Mouse (Mus musculus): ENCODE results near the gene Tlr13. TPM values are rescaled to one million over a fixed set of nuclear protein-coding genes. Genes with fewer than 3 reads are reported as not detected.

Gene Tlr13
- polyA plus RNA-seq, 1 experiment from 2014 or later: 0.29 TPM

DNA sequence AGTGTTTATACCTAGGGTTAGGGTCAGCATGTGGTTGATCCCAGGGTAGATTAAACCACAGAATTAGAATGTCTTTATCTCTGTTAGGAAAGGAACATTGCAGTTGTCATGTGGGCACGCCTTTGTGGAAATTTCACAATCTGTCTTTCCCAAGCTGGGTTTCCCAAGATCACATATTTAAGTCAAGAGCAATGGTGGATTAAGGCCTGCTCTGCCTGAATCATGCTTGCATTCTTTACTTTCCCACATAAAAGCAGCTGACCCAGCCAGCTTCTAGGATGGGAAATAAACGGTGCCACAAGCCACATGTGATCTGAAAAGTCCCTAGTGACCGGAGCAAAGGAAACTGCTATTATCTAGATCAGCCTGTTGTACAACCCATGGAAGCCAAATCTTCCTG lies 6.5 kb downstream of the Tlr13 start:
- Histone ChIP-seq H3K4me1 (no peaks in the 10 kb centered on the region), H3K27ac (replicated peaks) (no peak overlapping the region), H3K36me3 (no peaks in the 10 kb centered on the region), H3K4me3 (replicated peaks) (no peak overlapping the region), H3K27me3 (replicated peaks) (no peaks in the 10 kb centered on the region), H3K9me3 (replicated peaks) (no peaks in the 10 kb centered on the region), H3K9ac (replicated peaks) (no peak overlapping the region), H3K4me2 (no peak overlapping the region)
- WGBS: 81% methylated on average over 3 of the region's 3 CpGs
- ATAC-seq (ENCODE audit: low FRiP score): no peak

- ATAC-seq (ENCODE audit: low FRiP score): no peak
- no peaks in the 10 kb centered on the region for H3K9me3 ChIP-seq (replicated peaks)
- H3K27ac ChIP-seq (replicated peaks): no peak overlapping the region
Observed at GRCm38 (mm10) chrX:106154180-106154586, 11.2 kb downstream of the Tlr13 start.

DNA sequence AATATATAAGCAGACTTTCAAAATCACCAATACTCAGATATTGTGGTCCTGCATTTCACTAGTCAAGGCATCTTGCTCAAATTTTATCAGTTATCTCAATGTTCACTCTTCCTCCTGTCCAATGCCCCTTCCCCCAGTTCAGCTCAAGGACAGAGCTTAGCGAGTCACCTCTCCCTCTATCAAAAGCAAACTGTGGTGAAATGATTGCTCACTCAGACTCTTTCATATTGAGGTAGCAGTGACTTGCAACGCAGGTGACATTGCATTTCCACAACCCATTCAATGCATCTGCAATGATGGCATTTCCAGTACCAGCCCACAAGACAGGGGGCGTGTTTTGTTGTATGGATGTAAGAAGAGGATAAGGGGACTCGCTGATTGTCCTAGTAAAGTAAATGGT lies 12.9 kb downstream of the Tlr13 start:
- 85% methylated on average over 4 of the region's 4 CpGs for WGBS
- no peak overlapping the region for H3K4me3 ChIP-seq (replicated peaks)

More at GRCm38 (mm10) chrX:106154180-106154586, 11.2 kb downstream of the Tlr13 start:
- Histone ChIP-seq H3K4me3 (replicated peaks) (no peak overlapping the region), H3K4me1 (no peaks in the 10 kb centered on the region), H3K9ac (replicated peaks) (no peak overlapping the region), H3K36me3 (no peaks in the 10 kb centered on the region), H3K27me3 (replicated peaks) (no peaks in the 10 kb centered on the region), H3K4me2 (no peak overlapping the region)

DNA sequence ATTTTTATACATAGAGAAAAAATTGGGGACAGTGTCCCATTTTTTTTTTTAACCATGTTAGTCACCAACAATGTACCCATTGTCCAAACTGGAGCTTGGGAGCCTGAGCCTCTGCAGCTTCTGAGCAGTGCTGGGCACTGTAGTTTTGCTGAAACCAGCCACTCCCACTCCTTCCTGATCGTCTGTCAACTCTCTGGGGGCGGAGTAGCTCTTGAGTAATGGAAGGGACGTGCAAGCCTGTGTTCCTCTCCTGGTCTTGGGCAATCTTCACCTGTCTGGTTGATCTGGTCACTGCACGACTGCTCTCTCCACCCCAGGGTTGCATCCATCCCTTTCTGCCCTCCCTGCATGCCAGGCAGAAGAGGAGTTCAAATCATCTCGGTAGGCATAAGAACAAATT lies 21.0 kb downstream of the Tlr13 start:
- Histone ChIP-seq H3K4me2 (no peak overlapping the region), H3K9me3 (replicated peaks) (no peaks in the 10 kb centered on the region), H3K27ac (replicated peaks) (no peak overlapping the region), H3K4me3 (replicated peaks) (no peak overlapping the region), H3K36me3 (no peaks in the 10 kb centered on the region), H3K9ac (replicated peaks) (no peak overlapping the region), H3K27me3 (replicated peaks) (no peaks in the 10 kb centered on the region), H3K4me1 (no peaks in the 10 kb centered on the region)
- no peak for ATAC-seq (ENCODE audit: low FRiP score)
- 48% methylated on average over 5 of the region's 5 CpGs for WGBS

More for the DNA sequence above, 12.9 kb downstream of the Tlr13 start:
- Histone ChIP-seq H3K27me3 (replicated peaks) (no peaks in the 10 kb centered on the region), H3K4me1 (no peaks in the 10 kb centered on the region), H3K27ac (replicated peaks) (no peak overlapping the region), H3K9me3 (replicated peaks) (no peaks in the 10 kb centered on the region), H3K4me2 (no peak overlapping the region), H3K36me3 (no peaks in the 10 kb centered on the region), H3K9ac (replicated peaks) (no peak overlapping the region)
- ATAC-seq (ENCODE audit: low FRiP score): no peak

- WGBS: 75% methylated on average over 5 of the region's 5 CpGs
- H3K27me3 ChIP-seq (replicated peaks): no peaks in the 10 kb centered on the region
- H3K36me3 ChIP-seq: no peaks in the 10 kb centered on the region
- H3K9ac ChIP-seq (replicated peaks): no peak overlapping the region
- H3K27ac ChIP-seq (replicated peaks): no peak overlapping the region
- H3K4me2 ChIP-seq: no peak overlapping the region
- H3K4me3 ChIP-seq (replicated peaks): no peak overlapping the region
- no peak for ATAC-seq (ENCODE audit: low FRiP score)
- no peaks in the 10 kb centered on the region for H3K9me3 ChIP-seq (replicated peaks)
- H3K4me1 ChIP-seq: no peaks in the 10 kb centered on the region
Observed at GRCm38 (mm10) chrX:106164555-106164954, 21.6 kb downstream of the Tlr13 start.

DNA sequence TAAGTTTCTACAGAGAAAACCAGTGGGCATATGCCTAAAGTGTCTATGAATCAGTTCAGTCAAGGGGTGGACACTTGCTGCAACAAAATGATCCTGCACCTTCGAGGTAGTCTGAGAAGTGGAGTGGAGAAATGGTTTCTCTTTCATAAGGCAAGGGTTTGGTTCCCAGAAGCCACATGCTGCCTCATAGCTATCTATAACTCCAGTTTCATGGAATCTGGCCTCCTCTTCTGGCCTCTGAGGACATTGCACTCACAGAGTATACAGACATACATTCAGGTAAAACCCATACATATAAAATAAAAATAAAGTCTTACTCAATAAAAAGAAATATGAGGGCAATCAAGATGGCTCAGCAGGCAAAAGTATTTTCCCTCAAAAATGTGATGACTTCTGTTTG lies 22.1 kb downstream of the Tlr13 start:
- H3K9ac ChIP-seq (replicated peaks): no peak overlapping the region
- no peak overlapping the region for H3K4me2 ChIP-seq
- H3K4me1 ChIP-seq: no peaks in the 10 kb centered on the region
- 83% methylated on average over 1 of the region's 1 CpGs for WGBS
- no peaks in the 10 kb centered on the region for H3K9me3 ChIP-seq (replicated peaks)
- ATAC-seq (ENCODE audit: low FRiP score): no peak
- H3K27ac ChIP-seq (replicated peaks): no peak overlapping the region
- no peak overlapping the region for H3K4me3 ChIP-seq (replicated peaks)
- no peaks in the 10 kb centered on the region for H3K27me3 ChIP-seq (replicated peaks)
- no peaks in the 10 kb centered on the region for H3K36me3 ChIP-seq

DNA sequence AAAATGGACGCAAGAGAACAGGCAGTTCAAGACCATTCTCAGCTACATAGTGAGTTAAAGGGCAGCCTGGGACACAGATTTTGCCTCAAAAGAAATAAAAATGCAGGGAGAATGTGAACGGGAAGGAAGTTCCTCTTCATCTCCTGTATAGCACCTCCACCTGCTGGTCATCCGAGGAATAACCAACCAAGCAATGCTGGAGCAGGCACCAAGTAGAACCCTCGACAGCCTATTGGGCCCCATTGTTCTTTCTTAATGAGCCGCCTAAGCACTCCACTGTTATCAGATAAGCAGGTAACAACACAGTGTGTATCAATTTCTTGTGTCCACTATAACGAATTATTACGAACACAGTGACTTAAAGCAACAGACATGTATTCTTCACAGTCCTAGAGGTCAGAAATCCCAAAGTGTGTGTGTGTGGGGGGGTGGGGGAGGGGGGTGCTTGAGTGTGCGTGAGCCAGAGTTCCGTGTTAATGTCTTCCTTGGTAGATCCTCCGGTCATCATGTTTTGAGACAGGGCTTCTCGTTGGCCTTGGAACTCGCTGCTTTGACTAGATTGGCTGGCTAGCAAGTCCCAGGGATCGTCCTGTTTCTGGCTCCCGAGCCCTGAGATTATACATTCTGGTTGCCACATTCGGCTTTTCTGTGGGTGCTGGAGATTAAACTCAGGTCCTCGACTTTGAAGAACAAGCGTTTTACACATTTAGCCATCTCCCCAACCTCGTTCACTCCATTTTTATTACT lies 28.3 kb downstream of the Tlr13 start:
- Histone ChIP-seq H3K4me1 (no peaks in the 10 kb centered on the region), H3K4me2 (peak overlapping the region; percentile 54), H3K27me3 (replicated peaks) (no peaks in the 10 kb centered on the region), H3K36me3 (no peaks in the 10 kb centered on the region), H3K9ac (replicated peaks) (no peak overlapping the region), H3K4me3 (replicated peaks) (peak overlapping the region; percentile 31), H3K27ac (replicated peaks) (no peak overlapping the region), H3K9me3 (replicated peaks) (no peaks in the 10 kb centered on the region)
- peak; percentile 93 for ATAC-seq (ENCODE audit: low FRiP score)
- WGBS: 25% methylated on average over 18 of the region's 18 CpGs

DNA sequence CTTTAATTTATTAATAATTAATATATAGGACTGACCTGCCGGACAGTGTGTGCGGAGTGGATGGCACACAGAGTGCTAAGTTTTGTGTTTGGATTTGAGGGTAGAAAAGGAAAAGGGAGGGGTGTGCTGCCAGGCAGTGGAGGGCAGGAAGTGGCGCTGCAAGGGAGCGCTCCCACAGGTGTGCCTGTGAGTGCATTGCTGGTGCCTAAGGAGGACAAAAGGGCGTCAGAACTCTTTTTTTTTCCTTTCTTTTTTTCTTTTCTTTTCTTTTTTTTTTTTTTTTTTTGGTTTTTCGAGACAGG lies 28.8 kb downstream of the Tlr13 start:
- Histone ChIP-seq H3K4me2 (peak overlapping the region; percentile 54), H3K27me3 (replicated peaks) (no peaks in the 10 kb centered on the region), H3K36me3 (no peaks in the 10 kb centered on the region), H3K27ac (replicated peaks) (no peak overlapping the region), H3K9me3 (replicated peaks) (no peaks in the 10 kb centered on the region), H3K4me1 (no peaks in the 10 kb centered on the region), H3K9ac (replicated peaks) (no peak overlapping the region), H3K4me3 (replicated peaks) (peak overlapping the region; percentile 31; the same call in 1 of the 2 replicates)
- ATAC-seq (ENCODE audit: low FRiP score): no peak
- WGBS: 63% methylated on average over 5 of the region's 6 CpGs

DNA sequence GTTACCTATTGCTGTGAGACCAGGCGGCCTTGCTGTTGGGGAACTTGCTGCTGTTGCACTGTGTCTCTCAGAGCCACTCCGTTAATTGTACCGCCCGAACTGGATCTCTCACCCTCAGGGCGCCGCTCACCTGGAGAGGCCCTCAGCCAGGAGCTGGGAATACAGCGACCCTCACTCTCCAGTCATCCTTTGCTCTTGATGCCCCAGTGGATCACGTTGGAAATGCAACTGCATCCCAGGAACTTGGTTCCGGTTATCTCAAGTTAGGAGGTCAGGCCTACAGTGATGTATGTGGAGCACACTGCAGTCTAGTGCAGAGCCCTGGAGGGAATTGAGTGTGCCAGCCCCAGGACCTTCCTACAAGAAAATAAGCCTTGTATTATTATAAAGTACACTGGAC lies 33.3 kb downstream of the Tlr13 start:
- Histone ChIP-seq H3K27ac (replicated peaks) (no peak overlapping the region), H3K4me2 (no peak overlapping the region), H3K4me3 (replicated peaks) (no peak overlapping the region), H3K4me1 (no peaks in the 10 kb centered on the region), H3K27me3 (replicated peaks) (no peaks in the 10 kb centered on the region), H3K9ac (replicated peaks) (no peak overlapping the region), H3K36me3 (no peaks in the 10 kb centered on the region), H3K9me3 (replicated peaks) (no peaks in the 10 kb centered on the region)
- WGBS: 61% methylated on average over 9 of the region's 9 CpGs
- no peak for ATAC-seq (ENCODE audit: low FRiP score)

- no peak overlapping the region for H3K9ac ChIP-seq (replicated peaks)
- peaks cover 20% of the 10 kb centered on the region for H3K4me1 ChIP-seq
- 43% methylated on average over 4 of the region's 4 CpGs for WGBS
- no peak overlapping the region for H3K27ac ChIP-seq (replicated peaks)
- no peak overlapping the region for H3K4me2 ChIP-seq
- ATAC-seq (ENCODE audit: low FRiP score): no peak
- H3K27me3 ChIP-seq (replicated peaks): no peaks in the 10 kb centered on the region
- H3K9me3 ChIP-seq (replicated peaks): no peaks in the 10 kb centered on the region
- H3K4me3 ChIP-seq (replicated peaks): no peak overlapping the region
- no peaks in the 10 kb centered on the region for H3K36me3 ChIP-seq
Observed at GRCm38 (mm10) chrX:106184279-106184678, 41.3 kb downstream of the Tlr13 start.

GRCm38 (mm10) chrX:106185706-106186105 lies 42.7 kb downstream of the Tlr13 start:
- 25% methylated on average over 5 of the region's 5 CpGs for WGBS
- H3K9me3 ChIP-seq (replicated peaks): no peaks in the 10 kb centered on the region

DNA sequence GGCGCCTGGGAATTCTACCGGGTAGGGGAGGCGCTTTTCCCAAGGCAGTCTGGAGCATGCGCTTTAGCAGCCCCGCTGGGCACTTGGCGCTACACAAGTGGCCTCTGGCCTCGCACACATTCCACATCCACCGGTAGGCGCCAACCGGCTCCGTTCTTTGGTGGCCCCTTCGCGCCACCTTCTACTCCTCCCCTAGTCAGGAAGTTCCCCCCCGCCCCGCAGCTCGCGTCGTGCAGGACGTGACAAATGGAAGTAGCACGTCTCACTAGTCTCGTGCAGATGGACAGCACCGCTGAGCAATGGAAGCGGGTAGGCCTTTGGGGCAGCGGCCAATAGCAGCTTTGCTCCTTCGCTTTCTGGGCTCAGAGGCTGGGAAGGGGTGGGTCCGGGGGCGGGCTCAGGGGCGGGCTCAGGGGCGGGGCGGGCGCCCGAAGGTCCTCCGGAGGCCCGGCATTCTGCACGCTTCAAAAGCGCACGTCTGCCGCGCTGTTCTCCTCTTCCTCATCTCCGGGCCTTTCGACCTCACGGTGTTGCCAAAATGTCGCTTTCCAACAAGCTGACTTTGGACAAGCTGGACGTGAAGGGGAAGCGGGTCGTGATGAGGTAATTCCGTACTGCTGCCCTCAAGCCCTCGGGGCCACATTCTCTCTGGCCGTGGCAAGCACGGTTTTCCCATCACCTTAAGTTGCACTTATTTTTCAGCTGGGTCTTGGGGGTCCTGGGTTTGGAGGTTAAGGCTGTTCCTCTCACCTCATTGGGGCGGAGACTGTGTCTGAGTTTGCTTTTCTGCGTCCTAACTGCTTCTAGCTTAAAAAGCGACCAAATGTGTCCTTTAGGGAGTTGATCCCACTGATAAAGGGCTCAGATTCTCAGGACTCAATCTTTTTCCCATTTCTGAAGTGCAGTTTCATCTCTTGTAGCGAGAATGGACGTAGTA lies 44.0 kb downstream of the Tlr13 start, which contains the start of gene Pgk1:
Gene Pgk1, plus strand, starts transcription at position 388 of the 937 bp plus-strand sequence.
- peak within 1 kb of the TSS; percentile 50 for H3K4me3 ChIP-seq (replicated peaks)
- WGBS: 22% methylated on average over 54 of the region's 55 CpGs
- H3K4me2 ChIP-seq: peak within 1 kb of the TSS; percentile 64
- no peaks in the 10 kb centered on the region for H3K27me3 ChIP-seq (replicated peaks)
- H3K4me1 ChIP-seq: peaks cover 24% of the 10 kb centered on the region
- peak within 1 kb of the TSS; percentile 89 for H3K27ac ChIP-seq (replicated peaks)
- no peaks in the 10 kb centered on the region for H3K9me3 ChIP-seq (replicated peaks)
- no peaks in the 10 kb centered on the region for H3K36me3 ChIP-seq
- peak; percentile 98 for ATAC-seq (ENCODE audit: low FRiP score)
- peak within 1 kb of the TSS; percentile 51 for H3K9ac ChIP-seq (replicated peaks)

More at GRCm38 (mm10) chrX:106185706-106186105, 42.7 kb downstream of the Tlr13 start:
- Histone ChIP-seq H3K4me2 (peak overlapping the region; percentile 52), H3K27ac (replicated peaks) (peak overlapping the region; percentile 89), H3K27me3 (replicated peaks) (no peaks in the 10 kb centered on the region), H3K4me3 (replicated peaks) (no peak overlapping the region), H3K4me1 (peaks cover 24% of the 10 kb centered on the region), H3K36me3 (no peaks in the 10 kb centered on the region), H3K9ac (replicated peaks) (no peak overlapping the region)
- no peak for ATAC-seq (ENCODE audit: low FRiP score)

Data from neural tube, embryonic 15.5 days (tissue).